Mouse (Mus musculus): Measurements from ENCODE around the gene Nav2.

GRCm38 (mm10) chr7:49410892-49411291 lies 502.4 kb downstream of the Nav2 start:
- TF ChIP-seq CTCF (IDR thresholded peaks at IDR 0.05; ENCODE audit: low read depth, low read length): no peak
- no peak for TF ChIP-seq GATA1 (IDR thresholded peaks at IDR 0.05; ENCODE audit: borderline replicate concordance, low read length)
